Mouse (Mus musculus) kidney, embryonic 16.5 days (tissue): ENCODE data around the gene Rnls. TPM values are rescaled to one million over a fixed set of nuclear protein-coding genes. Genes with fewer than 3 reads are reported as not detected.
"Not testable (repeated sequence)": the region's sequence is repeated elsewhere in the genome, so short reads cannot be mapped to it uniquely, and the experiment has no call there.

Source experiments
- ATAC-seq: fragments of 200-750 bp; cut with Nextera tagmentation; 2 replicates; pipeline ENCODE4 v1.8.0; 2017; ENCODE audit warnings: moderate TSS enrichment; ENCODE audit not compliant: low FRiP score, low TSS enrichment
- H3K27ac ChIP-seq: fragments of 300-500 bp; sonication (generic); 2 replicates; pipeline ENCODE4 v1.5.1; 2014; ENCODE audit warnings: low read length
- H3K27me3 ChIP-seq: fragments of 300-500 bp; sonication (generic); 2 replicates; pipeline ENCODE4 v1.6.1; 2014; ENCODE audit warnings: low read length, control low read depth, mixed read lengths; ENCODE audit not compliant: insufficient read depth
- H3K36me3 ChIP-seq: fragments of 300-500 bp; sonication (generic); 2 replicates; pipeline ENCODE4 v1.6.1; 2014; ENCODE audit warnings: low read length, control low read depth, mixed read lengths; ENCODE audit not compliant: insufficient read depth
- H3K4me1 ChIP-seq: fragments of 300-500 bp; sonication (generic); 2 replicates; pipeline ENCODE4 v1.6.1; 2014; ENCODE audit warnings: low read length, control low read depth, mixed read lengths; ENCODE audit not compliant: insufficient read depth
- H3K4me2 ChIP-seq: fragments of 300-500 bp; sonication (generic); replicated peaks from 2 replicates; pipeline ENCODE4 v1.6.1; 2014; ENCODE audit warnings: low read depth, low read length
- H3K4me3 ChIP-seq: fragments of 300-500 bp; sonication (generic); 2 replicates; pipeline ENCODE4 v1.5.1; 2014; ENCODE audit warnings: mild to moderate bottlenecking, low read length
- H3K9ac ChIP-seq: fragments of 300-500 bp; sonication (generic); replicated peaks from 2 replicates; pipeline ENCODE4 v1.6.1; 2014; ENCODE audit warnings: low read length
- H3K9me3 ChIP-seq: fragments of 300-500 bp; sonication (generic); 2 replicates; pipeline ENCODE4 v1.6.1; 2016; ENCODE audit warnings: low read length, control low read depth
- WGBS: fragments of 180-500 bp; shearing (Covaris S2); extraction: QIAGEN DNeasy Blood & Tissue Kit; methylation state at CpG from one replicate; pipeline ENCODE4 v1.1.7; 2014; 5-methylcytosine and 5-hydroxymethylcytosine counted together
- polyA plus RNA-seq: library from polyadenylated mRNA; unstranded; fragments of >200 nt; fragmentation: Nextera tagmentation; extraction: Ambion mirVana; gene quantifications from 2 replicates; pipeline ENCODE4 v1.2.1, GENCODE M21; 2015

The Rnls gene
- polyA plus RNA-seq, result 7.3 and 8.2 TPM in 2 replicates

DNA sequence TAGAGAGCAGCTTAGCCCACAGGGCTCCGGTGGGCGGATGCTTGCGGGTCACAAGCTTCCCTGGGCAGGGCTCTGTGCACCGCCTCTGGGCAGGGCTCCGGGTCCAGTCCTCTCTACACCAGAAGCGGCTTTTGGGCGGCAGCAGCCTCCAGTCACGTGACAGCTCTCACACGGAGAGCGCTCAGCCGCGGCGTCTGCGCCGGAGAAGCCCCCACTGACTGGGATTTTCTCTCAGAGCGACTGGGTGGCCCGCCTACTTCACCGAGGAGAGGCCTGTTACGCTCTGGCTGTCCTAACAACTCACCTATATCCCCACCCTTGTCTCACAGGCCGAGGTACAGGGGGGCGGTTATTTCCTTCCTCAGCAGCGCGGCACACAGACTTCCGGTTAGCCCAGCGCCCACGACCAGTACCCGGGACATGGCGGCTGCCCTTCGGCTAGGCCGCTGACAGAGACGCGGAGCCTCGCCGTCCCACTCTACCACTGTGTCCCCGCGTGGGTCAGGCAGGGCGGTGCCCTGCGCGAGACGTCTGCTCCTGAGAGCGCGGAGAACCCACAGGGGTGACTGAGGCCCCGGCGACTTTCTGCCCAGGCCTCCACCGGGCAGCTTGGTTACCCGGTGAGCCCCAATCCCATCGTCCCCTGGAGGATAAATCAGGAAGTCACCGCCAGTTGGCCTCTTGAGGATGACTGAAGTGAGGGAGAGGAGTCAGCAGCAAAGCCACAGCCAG lies at the start of gene Rnls:
Gene Rnls (minus strand): TSS at position 645 of the 732 bp plus-strand sequence.
- no peaks in the 10 kb centered on the region for H3K36me3 ChIP-seq
- H3K4me3 ChIP-seq, result peak within 1 kb of the TSS; percentile 60
- H3K9me3 ChIP-seq, result no peaks in the 10 kb centered on the region
- H3K4me1 ChIP-seq, result no peaks in the 10 kb centered on the region
- H3K4me2 ChIP-seq, result peak within 1 kb of the TSS; percentile 65
- WGBS, result under 1% methylated on average over 48 of the region's 48 CpGs
- peak; percentile 99 for ATAC-seq
- peak within 1 kb of the TSS; percentile 86 for H3K27ac ChIP-seq
- no peaks in the 10 kb centered on the region for H3K27me3 ChIP-seq
- H3K9ac ChIP-seq, result peak within 1 kb of the TSS; percentile 83

GRCm38 (mm10) chr19:33429457-33429856 lies 37.4 kb upstream of the Rnls start:
- WGBS, result 53% methylated on average over 2 of the region's 2 CpGs
- no peak overlapping the region for H3K27ac ChIP-seq
- ATAC-seq, result no peak
- H3K9me3 ChIP-seq, result no peaks in the 10 kb centered on the region
- H3K4me3 ChIP-seq, result no peak overlapping the region
- no peaks in the 10 kb centered on the region for H3K36me3 ChIP-seq
- no peaks in the 10 kb centered on the region for H3K4me1 ChIP-seq
- no peak overlapping the region for H3K9ac ChIP-seq
- H3K4me2 ChIP-seq, result no peak overlapping the region
- H3K27me3 ChIP-seq, result no peaks in the 10 kb centered on the region

GRCm38 (mm10) chr19:33419368-33419767 lies 27.3 kb upstream of the Rnls start:
- not testable (repeated sequence) for H3K4me3 ChIP-seq
- 89% methylated on average over 9 of the region's 9 CpGs for WGBS

DNA sequence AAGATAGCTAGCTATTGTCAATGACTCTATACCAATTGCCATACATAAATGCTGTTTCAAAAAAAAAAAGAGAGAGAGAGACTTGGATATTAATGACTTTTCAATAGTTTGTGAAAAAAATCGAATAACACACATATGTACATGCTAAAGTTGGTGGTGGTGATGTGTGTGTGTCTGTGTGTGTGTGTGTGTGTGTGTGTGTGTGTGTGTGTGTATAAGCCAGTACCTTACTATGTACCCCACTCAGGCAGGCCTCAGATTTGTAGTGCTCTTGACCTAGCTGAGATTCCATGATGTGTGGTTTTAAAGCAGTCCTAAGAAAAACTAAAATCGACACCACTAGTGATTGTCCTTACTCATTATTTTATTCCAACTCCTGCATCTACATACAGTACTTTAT lies 11.3 kb downstream of the Rnls start:
- H3K9ac ChIP-seq, result no peak overlapping the region
- H3K27me3 ChIP-seq, result no peaks in the 10 kb centered on the region
- H3K4me3 ChIP-seq, result no peak overlapping the region
- H3K36me3 ChIP-seq, result no peaks in the 10 kb centered on the region
- no peak for ATAC-seq
- H3K4me1 ChIP-seq, result no peaks in the 10 kb centered on the region
- 70% methylated on average over 2 of the region's 2 CpGs for WGBS
- no peaks in the 10 kb centered on the region for H3K9me3 ChIP-seq
- no peak overlapping the region for H3K4me2 ChIP-seq
- H3K27ac ChIP-seq, result no peak overlapping the region

More at GRCm38 (mm10) chr19:33419368-33419767, 27.3 kb upstream of the Rnls start:
- H3K9me3 ChIP-seq, H3K27me3 ChIP-seq, H3K4me2 ChIP-seq, ATAC-seq, H3K9ac ChIP-seq, H3K4me1 ChIP-seq, H3K36me3 ChIP-seq, H3K27ac ChIP-seq: not testable (repeated sequence)

DNA sequence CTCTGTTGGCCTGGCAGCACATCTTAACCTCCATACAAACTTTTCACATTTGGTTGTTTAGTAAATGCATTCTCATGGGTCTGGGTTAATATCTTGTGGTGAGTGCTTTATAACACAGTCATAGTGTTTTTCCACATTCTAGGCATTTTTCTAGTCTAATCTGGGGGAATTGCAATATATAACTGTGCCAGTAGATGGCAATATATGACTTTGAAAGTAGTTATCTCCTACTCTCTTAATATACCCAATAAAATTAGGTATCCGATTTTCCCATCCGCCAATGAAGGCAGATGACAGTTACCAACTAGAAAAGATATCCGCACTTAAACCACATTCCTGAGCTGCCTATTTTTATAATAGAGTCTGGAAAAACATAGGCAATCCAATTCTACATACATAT lies 11.7 kb downstream of the Rnls start:
- no peaks in the 10 kb centered on the region for H3K27me3 ChIP-seq
- H3K4me3 ChIP-seq, result no peak overlapping the region
- H3K9ac ChIP-seq, result no peak overlapping the region
- peak; percentile 51; the same call in 1 of the 2 replicates for ATAC-seq
- no peaks in the 10 kb centered on the region for H3K36me3 ChIP-seq
- 10% methylated on average over 3 of the region's 3 CpGs for WGBS
- H3K4me2 ChIP-seq, result no peak overlapping the region
- H3K27ac ChIP-seq, result no peak overlapping the region
- no peaks in the 10 kb centered on the region for H3K4me1 ChIP-seq
- H3K9me3 ChIP-seq, result no peaks in the 10 kb centered on the region

- H3K9ac ChIP-seq, result no peak overlapping the region
- no peaks in the 10 kb centered on the region for H3K36me3 ChIP-seq
- no peak overlapping the region for H3K4me3 ChIP-seq
- H3K9me3 ChIP-seq, result no peaks in the 10 kb centered on the region
- 77% methylated on average over 2 of the region's 2 CpGs for WGBS
- H3K27ac ChIP-seq, result no peak overlapping the region
- H3K27me3 ChIP-seq, result no peaks in the 10 kb centered on the region
- no peak for ATAC-seq
- H3K4me2 ChIP-seq, result no peak overlapping the region
- H3K4me1 ChIP-seq, result no peaks in the 10 kb centered on the region
These were observed 23.3 kb downstream of the Rnls start for GRCm38 (mm10) chr19:33368808-33369207.

DNA sequence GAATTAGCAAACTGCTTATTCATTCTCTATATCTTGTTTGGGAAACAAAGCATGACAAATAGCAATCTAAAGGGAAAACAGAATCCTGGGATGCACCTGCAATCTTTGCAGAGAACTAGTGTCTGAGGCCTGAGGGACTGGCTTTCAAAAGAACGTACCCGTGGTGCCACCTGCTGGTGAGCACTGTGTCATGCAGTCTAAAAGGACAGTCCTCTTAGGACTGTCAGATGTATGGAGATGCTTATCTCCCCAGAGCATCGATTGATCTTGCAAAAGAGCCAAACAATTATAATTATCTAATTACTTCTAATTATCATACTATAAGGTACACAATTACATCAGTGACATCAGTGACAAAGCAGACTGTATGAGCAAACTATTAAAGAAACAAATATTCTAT lies 25.4 kb downstream of the Rnls start:
- peak; percentile 79; the same call in 1 of the 2 replicates for ATAC-seq
- no peak overlapping the region for H3K4me2 ChIP-seq
- no peaks in the 10 kb centered on the region for H3K36me3 ChIP-seq
- no peaks in the 10 kb centered on the region for H3K4me1 ChIP-seq
- no peak overlapping the region for H3K4me3 ChIP-seq
- 12% methylated on average over 3 of the region's 3 CpGs for WGBS
- no peaks in the 10 kb centered on the region for H3K9me3 ChIP-seq
- no peak overlapping the region for H3K27ac ChIP-seq
- no peaks in the 10 kb centered on the region for H3K27me3 ChIP-seq
- H3K9ac ChIP-seq, result no peak overlapping the region

GRCm38 (mm10) chr19:33357019-33357418 lies 35.1 kb downstream of the Rnls start:
- Histone ChIP-seq H3K27ac (no peak overlapping the region), H3K9ac (no peak overlapping the region), H3K9me3 (no peaks in the 10 kb centered on the region), H3K27me3 (no peaks in the 10 kb centered on the region), H3K4me1 (no peaks in the 10 kb centered on the region), H3K36me3 (no peaks in the 10 kb centered on the region), H3K4me3 (no peak overlapping the region), H3K4me2 (no peak overlapping the region)
- WGBS, result 51% methylated on average over 3 of the region's 3 CpGs
- no peak for ATAC-seq

- Histone ChIP-seq H3K4me3 (no peak overlapping the region), H3K4me2 (no peak overlapping the region), H3K27me3 (no peaks in the 10 kb centered on the region), H3K4me1 (no peaks in the 10 kb centered on the region), H3K9me3 (no peaks in the 10 kb centered on the region), H3K27ac (no peak overlapping the region), H3K36me3 (no peaks in the 10 kb centered on the region), H3K9ac (no peak overlapping the region)
- ATAC-seq, result no peak
- 94% methylated on average over 1 of the region's 1 CpGs for WGBS
These were observed 52.0 kb downstream of the Rnls start for GRCm38 (mm10) chr19:33340119-33340518.
